Mouse (Mus musculus) adrenal gland, postnatal 4 days (tissue): ENCODE data around the gene Nktr. TPM values are rescaled to one million over a fixed set of nuclear protein-coding genes. Genes with fewer than 3 reads are reported as not detected.

Source experiments
- DNase-seq, 2 experiments: peaks; one replicate each; pipeline ENCODE4 v3.0.0; 2021 to 2022; ENCODE audit warnings: low spot score in 2 of 2, mixed read lengths in 2 of 2
- long read RNA-seq, 2 experiments: library from polyadenylated mRNA; stranded (forward); transcript quantifications; one replicate each; pipeline ENCODE4 v2.0.0; 2021
- total RNA-seq, 2 experiments: library from RNA; stranded (reverse); gene quantifications; 2 replicates each; pipeline ENCODE4 v1.2.3; 2021

Gene Nktr
- 100 to 1,000 TPM; 102 to 124 TPM for total RNA-seq
- long read RNA-seq, experiment 1, partial matches to known transcripts: 1 of 2 reads
- long read RNA-seq, experiment 1, other reads (novel, unspliced or antisense): 1 of 2 reads
- long read RNA-seq, experiment 2, full-length matches to known transcripts: 1 of 22 reads
- long read RNA-seq, experiment 2, partial matches to known transcripts: 4 of 22 reads
- long read RNA-seq, experiment 2, other reads (novel, unspliced or antisense): 17 of 22 reads

GRCm38 (mm10) chr9:121718792-121719318, at the start of gene Nktr:
Nktr (plus strand) TSS chr9:121719169.
- DNase-seq: peak; percentile 88 to 93

GRCm38 (mm10) chr9:121669348-121669791, 49.6 kb upstream of the Nktr start:
- DNase-seq: peak; percentile 22 to 28

- no peak for DNase-seq
Measured at GRCm38 (mm10) chr9:121671300-121671699, 47.7 kb upstream of the Nktr start.

- DNase-seq: no peak
Measured at GRCm38 (mm10) chr9:121672311-121672710, 46.7 kb upstream of the Nktr start.

GRCm38 (mm10) chr9:121673716-121674115, 45.3 kb upstream of the Nktr start:
- no peak for DNase-seq

- DNase-seq: no peak
Measured at GRCm38 (mm10) chr9:121675011-121675410, 44.0 kb upstream of the Nktr start.

GRCm38 (mm10) chr9:121675556-121675955, 43.4 kb upstream of the Nktr start:
- no peak for DNase-seq

- DNase-seq: no peak
Measured at GRCm38 (mm10) chr9:121677069-121677468, 41.9 kb upstream of the Nktr start.

- no peak for DNase-seq
Measured at GRCm38 (mm10) chr9:121677476-121677875, 41.5 kb upstream of the Nktr start.

- peak in 1 of 2 experiments; percentile 24 for DNase-seq
Measured at GRCm38 (mm10) chr9:121679549-121679948, 39.4 kb upstream of the Nktr start.

- no peak for DNase-seq
Measured at GRCm38 (mm10) chr9:121681191-121681590, 37.8 kb upstream of the Nktr start.

- DNase-seq: no peak
Measured at GRCm38 (mm10) chr9:121682037-121682680, 36.8 kb upstream of the Nktr start.

GRCm38 (mm10) chr9:121684702-121685101, 34.3 kb upstream of the Nktr start:
- no peak for DNase-seq

- no peak for DNase-seq
Measured at GRCm38 (mm10) chr9:121690200-121690651, 28.7 kb upstream of the Nktr start.

GRCm38 (mm10) chr9:121690734-121691133, 28.2 kb upstream of the Nktr start:
- DNase-seq: no peak

GRCm38 (mm10) chr9:121694736-121695135, 24.2 kb upstream of the Nktr start:
- DNase-seq: no peak

GRCm38 (mm10) chr9:121696626-121697025, 22.3 kb upstream of the Nktr start:
- no peak for DNase-seq

GRCm38 (mm10) chr9:121697150-121698049, 21.6 kb upstream of the Nktr start:
- peak; percentile 42 to 51 for DNase-seq

- no peak for DNase-seq
Measured at GRCm38 (mm10) chr9:121704261-121704645, 14.7 kb upstream of the Nktr start.

- peak; percentile 76 to 79 for DNase-seq
Measured at GRCm38 (mm10) chr9:121704646-121705625, 14.0 kb upstream of the Nktr start, which contains the start of gene Sec22c. Sec22c (minus strand) TSS chr9:121705490.
